Mouse (Mus musculus): ENCODE measurements at regions not wholly inside any gene's neighbourhood (a gene's known extent, or its start where the extent isn't known, plus 50 kb on each side); places are given as distances from the start of the nearest gene placed in this dataset.

GRCm38 (mm10) chr15:31854764-31855163, 253.1 kb downstream of the Fam173b start:
- Histone ChIP-seq H3K79me2 (replicated peaks; ENCODE audit: control insufficient read depth, extremely low read depth, insufficient read depth, poor library complexity, severe bottlenecking) (no peaks in the 10 kb centered on the region), H3K4me1 (ENCODE audit: control insufficient read depth in 1 of 2, insufficient read depth in 2 of 2) (no peaks in the 10 kb centered on the region), H3K9ac (ENCODE audit: insufficient read depth, low read depth) (no peak overlapping the region), H3K4me2 (ENCODE audit: insufficient read depth, low read depth, poor library complexity, severe bottlenecking) (no peak overlapping the region), H3K36me3 (replicated peaks in 1 of 2; ENCODE audit: control insufficient read depth in 1 of 2, insufficient read depth in 1 of 2, low read length in 1 of 2) (no peaks in the 10 kb centered on the region), H3K4me3 (replicated peaks in 1 of 3; ENCODE audit: low read depth in 2 of 3, low read length in 2 of 3, poor library complexity in 1 of 3) (no peak overlapping the region), H3K9me3 (replicated peaks; ENCODE audit: low read length) (no peaks in the 10 kb centered on the region), H3K27ac (ENCODE audit: insufficient read depth, low read depth) (no peak overlapping the region), H3K27me3 (replicated peaks) (no peaks in the 10 kb centered on the region)
- TF ChIP-seq CHD1 (IDR thresholded peaks at IDR 0.05; ENCODE audit: low read depth, low read length) (no peak), ZNF384 (IDR thresholded peaks at IDR 0.05; ENCODE audit: low read depth, low read length) (no peak), BHLHE40 (IDR thresholded peaks at IDR 0.05; ENCODE audit: low read depth, low read length) (no peak), MXI1 (IDR thresholded peaks at IDR 0.05; ENCODE audit: low read depth, low read length) (no peak), RAD21 (IDR thresholded peaks at IDR 0.05; ENCODE audit: low read depth, low read length) (no peak), MEF2A (IDR thresholded peaks at IDR 0.05; ENCODE audit: borderline replicate concordance, low read depth, low read length) (no peak), TBP (conservative IDR thresholded peaks at IDR 0.05; ENCODE audit: low read depth, low read length) (no peak), USF1 (IDR thresholded peaks at IDR 0.05; ENCODE audit: low read depth, low read length) (no peak), TCF12 (IDR thresholded peaks at IDR 0.05; ENCODE audit: low read depth, low read length) (no peak), MYC (IDR thresholded peaks at IDR 0.05; ENCODE audit: low read depth, low read length) (no peak), E2F4 (IDR thresholded peaks at IDR 0.05; ENCODE audit: insufficient replicate concordance, low read depth, low read length) (no peak), USF2 (conservative IDR thresholded peaks at IDR 0.05; ENCODE audit: low read depth, low read length) (no peak), MAX (IDR thresholded peaks at IDR 0.05; ENCODE audit: low read length) (no peak), POLR2A (IDR thresholded peaks at IDR 0.05; ENCODE audit: low read depth, low read length) (no peak)
- dilution Hi-C loops (cut with MboI; ENCODE audit: extremely low pct_ligation_motif_present, extremely low pct_unique_long_range_greater_than_20kb, low sequenced_read_pairs) = no loop called here
- in situ Hi-C loops (cut with MboI; ENCODE audit: low pct_ligation_motif_present, low pct_unique_long_range_greater_than_20kb, low sequenced_read_pairs) = no loop called here
- no peak for DNase-seq (ENCODE audit: extremely low read depth)

DNA sequence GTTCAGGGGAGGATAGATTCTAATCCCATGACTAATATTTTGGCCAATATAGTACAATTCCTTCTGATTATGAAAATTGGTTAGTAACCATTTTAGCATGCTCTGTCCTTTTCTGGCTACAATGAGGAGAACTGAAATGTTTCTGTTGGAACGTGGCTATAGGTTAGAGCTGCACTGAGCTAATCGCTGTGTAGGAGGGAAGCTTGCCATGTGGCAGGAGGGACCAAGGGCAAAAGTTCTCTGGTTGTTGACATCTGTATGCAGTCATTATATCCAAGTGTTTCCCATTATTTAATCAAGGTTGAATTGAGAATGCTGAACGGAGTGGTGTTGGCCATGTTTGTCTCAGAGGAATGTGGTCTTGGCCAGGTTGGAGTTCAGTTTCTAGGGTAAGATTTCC, 253.5 kb downstream of the Fam173b start:
- no peaks in the 10 kb centered on the region for H3K79me2 ChIP-seq (replicated peaks; ENCODE audit: control insufficient read depth, extremely low read depth, insufficient read depth, poor library complexity, severe bottlenecking)
- no peak overlapping the region for H3K4me2 ChIP-seq (ENCODE audit: insufficient read depth, low read depth, poor library complexity, severe bottlenecking)
- no peak overlapping the region for H3K4me3 ChIP-seq (replicated peaks in 1 of 3; ENCODE audit: low read depth in 2 of 3, low read length in 2 of 3, poor library complexity in 1 of 3)
- no peaks in the 10 kb centered on the region for H3K9me3 ChIP-seq (replicated peaks; ENCODE audit: low read length)
- no peak overlapping the region for H3K27ac ChIP-seq (ENCODE audit: insufficient read depth, low read depth)
- DNase-seq (ENCODE audit: extremely low read depth) = no peak
- TF ChIP-seq EP300 (IDR thresholded peaks at IDR 0.05; ENCODE audit: low read length) (no peak), BHLHE40 (IDR thresholded peaks at IDR 0.05; ENCODE audit: low read depth, low read length) (no peak), RAD21 (IDR thresholded peaks at IDR 0.05; ENCODE audit: low read depth, low read length) (no peak), IRF4 (IDR thresholded peaks at IDR 0.05; ENCODE audit: low read depth, low read length) (no peak), ZKSCAN1 (IDR thresholded peaks at IDR 0.05; ENCODE audit: borderline replicate concordance, low read depth, low read length) (no peak), NRF1 (IDR thresholded peaks at IDR 0.05; ENCODE audit: low read depth, low read length) (no peak), KAT2A (IDR thresholded peaks at IDR 0.05; ENCODE audit: insufficient replicate concordance, low read length) (no peak), UBTF (IDR thresholded peaks at IDR 0.05; ENCODE audit: low read depth, low read length) (no peak), ELF1 (IDR thresholded peaks at IDR 0.05; ENCODE audit: low read depth, low read length) (no peak), TBP (conservative IDR thresholded peaks at IDR 0.05; ENCODE audit: low read depth, low read length) (no peak), NELFE (IDR thresholded peaks at IDR 0.05; ENCODE audit: low read depth, low read length) (no peak), SIN3A (IDR thresholded peaks at IDR 0.05; ENCODE audit: low read length) (no peak), CHD2 (IDR thresholded peaks at IDR 0.05; ENCODE audit: low read length) (no peak), JUN (IDR thresholded peaks at IDR 0.05; ENCODE audit: insufficient read depth, low read depth, low read length) (no peak), JUND (conservative IDR thresholded peaks at IDR 0.05; ENCODE audit: low read depth, low read length) (no peak), RCOR1 (conservative IDR thresholded peaks at IDR 0.05; ENCODE audit: low read depth, low read length) (no peak), MAX (IDR thresholded peaks at IDR 0.05; ENCODE audit: low read length) (no peak), E2F4 (IDR thresholded peaks at IDR 0.05; ENCODE audit: insufficient replicate concordance, low read depth, low read length) (no peak), TCF12 (IDR thresholded peaks at IDR 0.05; ENCODE audit: low read depth, low read length) (no peak), MXI1 (IDR thresholded peaks at IDR 0.05; ENCODE audit: low read depth, low read length) (no peak)
- H3K4me1 ChIP-seq (ENCODE audit: control insufficient read depth in 1 of 2, insufficient read depth in 2 of 2) = no peaks in the 10 kb centered on the region
- no peaks in the 10 kb centered on the region for H3K27me3 ChIP-seq (replicated peaks)
- dilution Hi-C loops (cut with MboI; ENCODE audit: extremely low pct_ligation_motif_present, extremely low pct_unique_long_range_greater_than_20kb, low sequenced_read_pairs) (no loop called here), in situ Hi-C loops (cut with MboI; ENCODE audit: low pct_ligation_motif_present, low pct_unique_long_range_greater_than_20kb, low sequenced_read_pairs) (no loop called here)
- H3K9ac ChIP-seq (ENCODE audit: insufficient read depth, low read depth) = no peak overlapping the region
- no peaks in the 10 kb centered on the region for H3K36me3 ChIP-seq (replicated peaks in 1 of 2; ENCODE audit: control insufficient read depth in 1 of 2, insufficient read depth in 1 of 2, low read length in 1 of 2)

All from CH12.LX (cell line).